Mouse (Mus musculus): ENCODE measurements at regions not wholly inside any gene's neighbourhood (a gene's known extent, or its start where the extent isn't known, plus 50 kb on each side); places are given as distances from the start of the nearest gene placed in this dataset.

DNA sequence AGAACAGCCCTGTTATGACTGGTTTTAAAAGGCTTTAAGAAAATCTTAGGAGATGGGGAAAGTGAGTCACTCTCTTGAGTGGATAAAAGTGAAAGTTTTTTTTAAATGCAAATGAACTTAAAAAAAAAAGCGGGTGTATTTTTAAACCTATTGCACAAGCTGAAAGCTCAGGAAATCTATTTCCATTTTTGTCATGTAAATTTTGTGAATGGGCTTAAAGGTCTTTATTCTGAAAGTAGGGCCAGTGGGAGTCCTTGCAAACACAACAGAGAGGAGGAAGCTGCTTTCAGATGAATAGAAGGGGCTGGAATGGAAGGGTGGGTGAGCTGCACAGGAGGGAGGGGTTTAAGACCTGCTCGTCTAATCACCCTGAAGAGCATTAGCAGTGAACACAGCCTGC is 62.9 kb downstream of the Fam84a start:
- Histone ChIP-seq H3K4me3 (no peak overlapping the region), H3K79me2 (ENCODE audit: control insufficient read depth, insufficient read depth) (no peaks in the 10 kb centered on the region), H3K27me3 (ENCODE audit: control insufficient read depth, insufficient read depth, insufficient read length) (no peaks in the 10 kb centered on the region), H3K4me2 (ENCODE audit: low read depth) (no peak overlapping the region), H3ac (ENCODE audit: control insufficient read depth, insufficient read length) (no peak overlapping the region), H3K36me3 (ENCODE audit: control insufficient read depth, insufficient read depth) (no peaks in the 10 kb centered on the region)
- TF ChIP-seq MYOG (IDR thresholded peaks at IDR 0.05; ENCODE audit: control insufficient read depth in 1 of 3, insufficient read depth in 1 of 3, insufficient read length in 2 of 3, low read depth in 2 of 3) (no peak), SRF (IDR thresholded peaks at IDR 0.05; ENCODE audit: control insufficient read depth, insufficient read length, low read depth) (no peak), TCF12 (IDR thresholded peaks at IDR 0.05; ENCODE audit: insufficient read depth, poor library complexity, severe bottlenecking) (no peak)

DNA sequence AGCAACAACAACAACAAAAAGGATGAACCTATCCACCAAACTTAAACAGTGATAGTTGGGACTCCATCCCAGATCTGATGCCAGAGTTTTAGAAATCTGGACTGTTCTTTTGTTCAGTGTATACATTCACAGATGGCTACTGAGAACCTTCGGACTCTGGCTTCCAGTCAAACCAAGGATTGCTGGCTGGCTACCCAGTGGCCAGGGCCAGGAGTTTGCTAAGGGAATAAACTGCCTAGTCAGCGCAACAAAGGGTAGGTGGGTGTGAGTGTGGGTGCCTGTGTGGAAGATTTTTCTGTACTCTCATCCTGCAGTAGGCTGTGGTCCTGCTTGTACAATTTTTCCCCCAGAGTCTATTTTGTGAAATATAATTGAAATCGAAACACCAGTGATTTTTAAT is 69.1 kb downstream of the Fam84a start:
- Histone ChIP-seq H3K4me2 (ENCODE audit: low read depth) (no peak overlapping the region), H3K4me3 (no peak overlapping the region), H3ac (ENCODE audit: control insufficient read depth, insufficient read length) (no peak overlapping the region), H3K79me2 (ENCODE audit: control insufficient read depth, insufficient read depth) (no peaks in the 10 kb centered on the region), H3K27me3 (ENCODE audit: control insufficient read depth, insufficient read depth, insufficient read length) (no peaks in the 10 kb centered on the region), H3K36me3 (ENCODE audit: control insufficient read depth, insufficient read depth) (no peaks in the 10 kb centered on the region)
- TF ChIP-seq MYOG (IDR thresholded peaks at IDR 0.05; ENCODE audit: control insufficient read depth in 1 of 3, insufficient read depth in 1 of 3, insufficient read length in 2 of 3, low read depth in 2 of 3) (no peak), MAX (IDR thresholded peaks at IDR 0.05; ENCODE audit: low read depth) (no peak), CEBPB (IDR thresholded peaks at IDR 0.05; ENCODE audit: insufficient read depth, poor library complexity, severe bottlenecking) (no peak)

DNA sequence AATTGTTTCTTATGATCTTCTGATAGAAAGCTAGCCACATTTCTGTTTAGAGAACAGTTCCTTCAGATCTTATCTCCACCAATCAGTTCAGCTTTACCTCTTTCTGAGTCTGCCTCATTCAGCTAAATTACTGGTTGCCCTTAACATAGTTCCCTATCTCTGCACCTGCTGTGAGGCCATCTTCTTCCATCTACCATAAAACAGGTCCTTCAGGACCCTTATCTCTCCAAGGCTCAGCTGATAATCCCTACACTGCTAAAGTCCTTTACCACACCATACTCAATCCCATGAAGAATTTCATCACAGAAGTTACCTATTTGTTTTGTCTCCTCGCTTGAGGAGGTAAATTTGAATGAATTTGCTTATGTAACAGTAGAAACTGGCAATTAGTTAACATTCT is 72.0 kb downstream of the Fam84a start:
- Histone ChIP-seq H3K4me2 (ENCODE audit: low read depth) (no peak overlapping the region), H3K36me3 (ENCODE audit: control insufficient read depth, insufficient read depth) (no peaks in the 10 kb centered on the region), H3ac (ENCODE audit: control insufficient read depth, insufficient read length) (no peak overlapping the region), H3K4me3 (no peak overlapping the region), H3K27me3 (ENCODE audit: control insufficient read depth, insufficient read depth, insufficient read length) (no peaks in the 10 kb centered on the region), H3K79me2 (ENCODE audit: control insufficient read depth, insufficient read depth) (no peaks in the 10 kb centered on the region)
- TF ChIP-seq E2F4 (IDR thresholded peaks at IDR 0.05; ENCODE audit: insufficient read depth) (no peak), CEBPB (IDR thresholded peaks at IDR 0.05; ENCODE audit: insufficient read depth, poor library complexity, severe bottlenecking) (no peak), REST (IDR thresholded peaks at IDR 0.05; ENCODE audit: insufficient read depth, insufficient read length) (no peak), SRF (IDR thresholded peaks at IDR 0.05; ENCODE audit: control insufficient read depth, insufficient read length, low read depth) (no peak), MYOG (IDR thresholded peaks at IDR 0.05; ENCODE audit: control insufficient read depth in 1 of 3, insufficient read depth in 1 of 3, insufficient read length in 2 of 3, low read depth in 2 of 3) (no peak), POLR2AphosphoS2 (IDR thresholded peaks at IDR 0.05; ENCODE audit: insufficient read length, low read depth) (no peak), MAX (IDR thresholded peaks at IDR 0.05; ENCODE audit: low read depth) (no peak), POLR2A (IDR thresholded peaks at IDR 0.05; ENCODE audit: insufficient read length, low read depth) (no peak), TCF3 (IDR thresholded peaks at IDR 0.05; ENCODE audit: insufficient read length, low read depth) (no peak), MYOD1 (IDR thresholded peaks at IDR 0.05; ENCODE audit: control insufficient read depth in 1 of 3, insufficient read length in 2 of 3, low read depth in 2 of 3) (no peak), USF1 (IDR thresholded peaks at IDR 0.05; ENCODE audit: low read depth) (no peak), TCF12 (IDR thresholded peaks at IDR 0.05; ENCODE audit: insufficient read depth, poor library complexity, severe bottlenecking) (no peak)

DNA sequence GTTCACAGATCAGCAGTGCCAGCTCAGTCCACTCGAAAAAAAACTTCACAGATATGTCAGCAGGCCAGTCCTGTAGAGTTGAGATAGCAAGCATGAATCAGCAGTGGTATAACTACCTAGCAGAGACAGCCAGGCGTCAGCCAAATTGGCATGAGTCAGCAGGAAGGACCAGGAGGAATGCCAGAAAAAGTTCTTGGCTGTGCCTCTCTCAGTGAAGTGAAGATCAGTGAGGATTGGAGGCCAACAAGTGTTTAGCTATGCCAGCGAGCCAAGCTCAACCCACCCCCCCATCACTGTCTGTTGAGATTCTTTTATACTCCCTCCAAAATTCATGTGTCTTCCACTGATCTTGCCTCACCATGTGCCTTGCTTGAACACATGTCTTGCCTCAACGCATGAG is 82.8 kb downstream of the Fam84a start:
- Histone ChIP-seq H3K4me3 (no peak overlapping the region), H3K36me3 (ENCODE audit: control insufficient read depth, insufficient read depth) (no peaks in the 10 kb centered on the region), H3K79me2 (ENCODE audit: control insufficient read depth, insufficient read depth) (no peaks in the 10 kb centered on the region), H3K4me2 (ENCODE audit: low read depth) (no peak overlapping the region), H3K27me3 (ENCODE audit: control insufficient read depth, insufficient read depth, insufficient read length) (no peaks in the 10 kb centered on the region), H3ac (ENCODE audit: control insufficient read depth, insufficient read length) (no peak overlapping the region)
- no peak for TF ChIP-seq POLR2A (IDR thresholded peaks at IDR 0.05; ENCODE audit: insufficient read length, low read depth)
- TF ChIP-seq POLR2AphosphoS2 (IDR thresholded peaks at IDR 0.05; ENCODE audit: insufficient read length, low read depth): no peak
- TF ChIP-seq MYOG (IDR thresholded peaks at IDR 0.05; ENCODE audit: control insufficient read depth in 1 of 3, insufficient read depth in 1 of 3, insufficient read length in 2 of 3, low read depth in 2 of 3): no peak
- no peak for TF ChIP-seq REST (IDR thresholded peaks at IDR 0.05; ENCODE audit: insufficient read depth, insufficient read length)
- no peak for TF ChIP-seq USF1 (IDR thresholded peaks at IDR 0.05; ENCODE audit: low read depth)
- no peak for TF ChIP-seq MYOD1 (IDR thresholded peaks at IDR 0.05; ENCODE audit: control insufficient read depth in 1 of 3, insufficient read length in 2 of 3, low read depth in 2 of 3)
- TF ChIP-seq E2F4 (IDR thresholded peaks at IDR 0.05; ENCODE audit: insufficient read depth): no peak
- no peak for TF ChIP-seq TCF3 (IDR thresholded peaks at IDR 0.05; ENCODE audit: insufficient read length, low read depth)
- TF ChIP-seq MAX (IDR thresholded peaks at IDR 0.05; ENCODE audit: low read depth): no peak
- TF ChIP-seq CEBPB (IDR thresholded peaks at IDR 0.05; ENCODE audit: insufficient read depth, poor library complexity, severe bottlenecking): no peak

DNA sequence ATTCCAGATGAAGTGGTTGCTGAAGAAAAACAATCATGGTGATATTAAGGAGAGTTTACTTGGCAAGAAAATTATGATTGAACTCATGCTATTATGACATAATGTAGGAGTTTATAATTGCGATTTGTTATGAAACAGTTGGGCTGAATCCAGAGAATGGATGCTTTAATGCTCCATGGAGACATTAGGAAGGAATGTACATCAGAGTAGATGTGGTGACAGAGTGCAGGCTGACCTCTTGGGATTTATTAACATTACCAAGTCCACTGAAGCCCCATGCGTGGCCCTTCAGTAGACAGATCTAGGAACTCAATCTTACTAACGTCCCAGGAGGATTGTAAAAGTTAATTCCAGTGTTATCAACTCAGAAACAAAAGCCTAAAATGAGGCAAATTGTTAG is 86.5 kb downstream of the Fam84a start:
- no peak for TF ChIP-seq MYOD1 (IDR thresholded peaks at IDR 0.05; ENCODE audit: control insufficient read depth in 1 of 3, insufficient read length in 2 of 3, low read depth in 2 of 3)
- TF ChIP-seq TCF3 (IDR thresholded peaks at IDR 0.05; ENCODE audit: insufficient read length, low read depth): no peak
- TF ChIP-seq E2F4 (IDR thresholded peaks at IDR 0.05; ENCODE audit: insufficient read depth): no peak
- TF ChIP-seq SRF (IDR thresholded peaks at IDR 0.05; ENCODE audit: control insufficient read depth, insufficient read length, low read depth): no peak
- TF ChIP-seq MYOG (IDR thresholded peaks at IDR 0.05; ENCODE audit: control insufficient read depth in 1 of 3, insufficient read depth in 1 of 3, insufficient read length in 2 of 3, low read depth in 2 of 3): no peak
- TF ChIP-seq CEBPB (IDR thresholded peaks at IDR 0.05; ENCODE audit: insufficient read depth, poor library complexity, severe bottlenecking): 0 out of 2 replicates have a peak, but pooled peaks have one; percentile 11
- TF ChIP-seq MAX (IDR thresholded peaks at IDR 0.05; ENCODE audit: low read depth): no peak
- TF ChIP-seq POLR2A (IDR thresholded peaks at IDR 0.05; ENCODE audit: insufficient read length, low read depth): no peak
- no peak for TF ChIP-seq POLR2AphosphoS2 (IDR thresholded peaks at IDR 0.05; ENCODE audit: insufficient read length, low read depth)
- Histone ChIP-seq H3K79me2 (ENCODE audit: control insufficient read depth, insufficient read depth) (no peaks in the 10 kb centered on the region), H3K27me3 (ENCODE audit: control insufficient read depth, insufficient read depth, insufficient read length) (no peaks in the 10 kb centered on the region), H3K36me3 (ENCODE audit: control insufficient read depth, insufficient read depth) (no peaks in the 10 kb centered on the region), H3ac (ENCODE audit: control insufficient read depth, insufficient read length) (no peak overlapping the region), H3K4me3 (no peak overlapping the region), H3K4me2 (ENCODE audit: low read depth) (no peak overlapping the region)
